Mouse (Mus musculus) heart, postnatal 0 days (tissue): ENCODE data around the gene Mbtps2.

Experiments used
- CTCF ChIP-seq: IDR thresholded peaks from 2 replicates; pipeline ENCODE4 v1.5.1; 2016; ENCODE audit warnings: antibody characterized with exemption, control low read depth, low read depth
- EP300 ChIP-seq: IDR thresholded peaks from 2 replicates; pipeline ENCODE4 v1.6.1; 2016; ENCODE audit warnings: antibody characterized with exemption, low read depth

DNA sequence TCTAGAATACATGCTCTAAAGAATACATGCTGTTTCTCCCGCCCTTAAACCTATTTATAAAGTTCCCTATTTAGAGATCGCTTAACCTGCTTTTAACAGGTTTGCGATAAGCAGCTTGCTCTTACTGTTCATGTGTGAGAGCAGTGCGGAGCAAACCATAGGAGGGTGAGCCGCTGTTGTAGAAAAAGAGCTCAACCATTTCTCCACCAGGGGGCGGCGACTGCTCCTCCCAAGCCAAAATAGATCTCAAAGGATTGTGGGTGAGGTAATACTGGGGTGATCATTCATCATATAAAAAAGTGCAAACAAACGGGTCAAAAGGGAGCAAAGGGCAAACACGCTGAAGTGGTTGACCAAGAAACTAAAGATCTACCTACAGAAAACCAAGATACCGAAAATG lies 34.7 kb downstream of the Mbtps2 start:
- TF ChIP-seq CTCF (no peak), EP300 (no peak)
